Mouse (Mus musculus): ENCODE data around the gene Mycl. TPM values are rescaled to one million over a fixed set of nuclear protein-coding genes. Genes with fewer than 3 reads are reported as not detected.

The Mycl gene
- polyA plus RNA-seq (2012; ENCODE audit: low replicate concordance): 15.7 and 16.1 TPM in 2 replicates

DNA sequence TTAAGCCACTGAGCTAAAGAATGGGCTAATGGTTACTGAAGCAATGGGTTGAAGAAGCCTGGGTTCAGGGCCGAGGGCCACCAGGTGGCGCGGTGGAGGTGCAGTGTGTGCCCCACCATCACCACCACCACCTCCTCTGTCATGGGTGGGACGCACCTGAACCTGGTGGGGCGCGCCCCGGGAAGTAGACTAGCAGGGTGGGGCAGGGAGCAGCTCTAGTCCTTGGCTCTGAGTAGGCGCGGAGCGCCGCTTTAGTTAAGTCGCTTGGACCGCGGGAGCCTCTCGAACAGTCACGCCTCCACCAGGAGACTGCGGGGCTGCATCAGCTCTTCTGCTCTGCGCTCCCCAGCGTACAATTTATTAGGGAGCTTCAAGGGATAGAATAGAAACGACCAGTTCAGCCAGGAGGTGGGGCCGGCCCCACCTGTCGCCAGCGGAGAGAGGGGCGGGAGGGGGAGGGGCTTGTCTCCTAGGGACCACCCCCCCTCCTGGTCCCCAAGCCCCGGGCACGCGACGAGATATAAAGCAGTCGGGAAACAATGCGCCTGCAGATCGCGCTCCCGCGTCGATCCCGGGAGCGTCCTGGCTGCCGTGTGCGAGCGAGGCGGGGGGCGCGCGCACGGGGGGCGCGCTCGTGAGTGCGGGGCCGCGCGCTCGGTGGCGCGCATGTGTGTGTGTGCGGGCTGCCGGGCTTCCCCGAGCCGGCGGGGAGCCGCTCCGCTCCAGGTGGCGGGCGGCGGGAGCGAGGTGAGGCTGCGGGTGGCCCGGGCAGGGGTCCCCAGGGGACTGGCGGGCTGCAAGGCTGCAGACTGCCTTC lies at the start of gene Mycl:
Gene Mycl (plus strand): TSS at position 249 of the 817 bp plus-strand sequence.

DNA sequence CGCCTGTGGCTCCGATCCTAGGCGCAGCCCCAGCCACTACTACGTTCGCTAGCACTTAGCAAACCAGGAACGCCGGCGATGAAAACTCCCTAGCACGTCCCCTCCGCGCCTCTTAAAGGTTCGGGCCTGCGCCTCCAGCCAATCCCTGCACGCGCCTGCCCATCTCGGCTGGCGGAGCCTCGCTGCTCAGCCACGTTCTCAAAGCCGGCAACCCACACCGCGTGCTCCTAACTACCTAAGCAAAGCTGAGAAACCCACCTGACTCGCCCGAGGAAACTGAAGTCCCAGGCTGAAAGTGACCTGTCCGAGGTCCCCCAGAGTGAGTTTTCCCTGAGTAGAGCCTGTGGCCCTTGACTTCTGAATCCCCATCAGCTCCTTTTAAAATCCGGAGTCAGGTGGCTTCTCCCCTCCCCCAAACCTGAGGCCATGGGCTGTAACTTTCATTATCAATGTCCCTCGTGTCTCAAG lies 34.3 kb upstream of the Mycl start, which contains the start of gene Mfsd2a:
Gene Mfsd2a (minus strand): TSS at position 89 of the 468 bp plus-strand sequence.

DNA sequence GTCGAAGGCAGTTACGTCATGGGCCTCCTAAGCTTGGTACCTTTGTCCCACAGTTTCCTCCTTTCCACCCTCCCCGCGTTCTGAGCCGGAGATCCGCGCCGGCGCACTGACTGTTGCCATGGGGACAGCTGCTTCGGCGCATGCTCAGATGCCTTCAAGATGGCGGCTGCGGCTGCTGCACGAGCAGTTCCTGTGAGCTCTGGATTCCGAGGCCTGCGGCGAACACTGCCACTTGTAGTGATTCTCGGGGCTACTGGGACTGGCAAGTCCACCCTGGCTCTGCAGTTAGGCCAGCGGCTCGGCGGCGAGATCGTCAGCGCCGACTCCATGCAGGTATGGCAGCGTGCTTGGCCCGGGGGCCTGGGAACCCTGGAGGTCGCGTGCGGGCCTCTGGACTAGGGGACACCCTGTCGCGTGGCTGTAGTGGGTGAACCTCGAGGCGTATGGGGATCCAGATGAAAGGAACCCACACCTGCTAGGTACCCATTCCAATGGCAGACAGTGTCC lies 21.1 kb downstream of the Mycl start, which contains the start of gene Trit1:
Gene Trit1 (plus strand): TSS at position 147 of the 507 bp plus-strand sequence.

Other genes with a start within 250 kb of the Mycl start
- gene Ppt1, start 159.4 kb upstream of the Mycl start, polyA plus RNA-seq (2012; ENCODE audit: low replicate concordance): 20.1 and 25.9 TPM in 2 replicates
- 91.7 and 93.0 TPM in 2 replicates for gene Cap1, start 109.6 kb upstream of the Mycl start, polyA plus RNA-seq (2012; ENCODE audit: low replicate concordance)
- 0.40 and 0.65 TPM in 2 replicates for gene Mfsd2a, start 34.5 kb upstream of the Mycl start, polyA plus RNA-seq (2012; ENCODE audit: low replicate concordance)
- gene Trit1, start 20.9 kb downstream of the Mycl start, polyA plus RNA-seq (2012; ENCODE audit: low replicate concordance): 0.92 and 3.6 TPM in 2 replicates
- 0.09 TPM in 1 of 2 replicates, not detected in the other for gene Bmp8b, start 109.5 kb downstream of the Mycl start, polyA plus RNA-seq (2012; ENCODE audit: low replicate concordance)
- not detected in 2 replicates for gene Oxct2b, start 120.6 kb downstream of the Mycl start, polyA plus RNA-seq (2012; ENCODE audit: low replicate concordance)
- 2.3 and 10.4 TPM in 2 replicates for gene Ppie, start 144.3 kb downstream of the Mycl start, polyA plus RNA-seq (2012; ENCODE audit: low replicate concordance)
- not detected in 2 replicates for gene Hpcal4, start 187.6 kb downstream of the Mycl start, polyA plus RNA-seq (2012; ENCODE audit: low replicate concordance)
- gene Nt5c1a, start 205.9 kb downstream of the Mycl start, polyA plus RNA-seq (2012; ENCODE audit: low replicate concordance): not detected in 2 replicates
- 0.21 and 0.34 TPM in 2 replicates for gene Heyl, start 237.9 kb downstream of the Mycl start, polyA plus RNA-seq (2012; ENCODE audit: low replicate concordance)